Mouse (Mus musculus): ENCODE measurements around the gene Rab20. TPM values are rescaled to one million over a fixed set of nuclear protein-coding genes. Genes with fewer than 3 reads are reported as not detected.
A peak's percentile ranks its signal among the peaks of the same experiment; 100 is the strongest.

The Rab20 gene
- polyA plus RNA-seq, 1 experiment from 2014 or later, result 1.4 TPM

DNA sequence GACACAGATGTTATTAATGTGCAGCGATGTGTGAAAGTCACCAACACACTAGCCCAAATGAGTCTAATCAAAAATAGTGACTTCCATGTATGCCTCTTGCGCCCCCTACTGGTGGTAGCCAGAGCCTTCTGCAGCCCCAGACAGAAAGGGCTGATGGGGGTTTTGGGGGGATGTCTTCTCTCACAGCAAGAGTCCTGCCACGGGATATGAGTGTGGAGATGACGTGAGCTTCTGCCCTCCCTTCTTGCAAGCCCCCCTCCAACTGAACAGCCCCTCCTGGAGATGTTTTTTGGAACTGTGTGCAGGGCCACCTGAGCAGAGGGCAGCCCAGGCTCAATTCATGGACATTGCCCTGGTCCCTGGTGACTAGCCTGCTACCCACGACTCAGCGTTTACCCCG lies 7.6 kb upstream of the Rab20 start:
- H3K27ac ChIP-seq, result no peak overlapping the region
- no peak overlapping the region for H3K4me3 ChIP-seq (replicated peaks; ENCODE audit: low read length)
- H3K4me1 ChIP-seq (replicated peaks; ENCODE audit: control insufficient read depth, insufficient read depth, low read length), result no peaks in the 10 kb centered on the region
- peaks cover 8% of the 10 kb centered on the region; the same call in 1 of the 2 replicates for H3K27me3 ChIP-seq (ENCODE audit: control insufficient read depth, insufficient read depth, low read length)
- no peaks in the 10 kb centered on the region for H3K36me3 ChIP-seq (replicated peaks; ENCODE audit: control insufficient read depth, insufficient read depth)
- no peaks in the 10 kb centered on the region for H3K9me3 ChIP-seq (ENCODE audit: control insufficient read depth, low read length)
- no peak for ATAC-seq (ENCODE audit: low FRiP score)
- peak; percentile 83 for DNase-seq (ENCODE audit: low spot score)
- no peak overlapping the region for H3K4me2 ChIP-seq (replicated peaks)
- no peak overlapping the region for H3K9ac ChIP-seq
- WGBS, result 29% methylated on average over 7 of the region's 7 CpGs

DNA sequence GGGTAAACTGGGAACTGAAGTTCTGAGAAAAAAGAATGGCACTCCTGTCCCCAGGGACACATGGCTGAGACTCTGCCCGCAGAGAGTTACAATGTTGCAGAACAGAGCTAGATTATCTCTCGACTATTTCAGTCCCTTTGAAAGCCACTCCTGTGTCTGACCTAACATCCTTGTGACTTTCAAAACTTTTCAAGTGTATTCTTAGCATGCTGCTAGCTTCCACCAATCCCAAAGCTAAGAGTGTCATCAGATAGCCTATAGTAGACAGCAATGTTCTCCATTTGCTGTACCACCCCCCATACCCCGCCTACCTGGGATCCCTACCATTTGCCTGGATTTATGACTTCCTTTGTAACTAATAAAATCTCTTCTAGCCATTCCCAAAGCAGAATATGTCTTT lies 4.0 kb upstream of the Rab20 start:
- ATAC-seq (ENCODE audit: low FRiP score), result no peak
- Histone ChIP-seq H3K27ac (no peak overlapping the region), H3K9ac (no peak overlapping the region), H3K36me3 (replicated peaks; ENCODE audit: control insufficient read depth, insufficient read depth) (no peaks in the 10 kb centered on the region), H3K9me3 (ENCODE audit: control insufficient read depth, low read length) (no peaks in the 10 kb centered on the region), H3K27me3 (ENCODE audit: control insufficient read depth, insufficient read depth, low read length) (peaks cover 43% of the 10 kb centered on the region), H3K4me1 (replicated peaks; ENCODE audit: control insufficient read depth, insufficient read depth, low read length) (peaks cover 12% of the 10 kb centered on the region; the same call in 1 of the 2 replicates), H3K4me3 (replicated peaks; ENCODE audit: low read length) (no peak overlapping the region), H3K4me2 (replicated peaks) (no peak overlapping the region)
- WGBS, result 67% methylated on average over 3 of the region's 3 CpGs
- no peak for DNase-seq (ENCODE audit: low spot score)

DNA sequence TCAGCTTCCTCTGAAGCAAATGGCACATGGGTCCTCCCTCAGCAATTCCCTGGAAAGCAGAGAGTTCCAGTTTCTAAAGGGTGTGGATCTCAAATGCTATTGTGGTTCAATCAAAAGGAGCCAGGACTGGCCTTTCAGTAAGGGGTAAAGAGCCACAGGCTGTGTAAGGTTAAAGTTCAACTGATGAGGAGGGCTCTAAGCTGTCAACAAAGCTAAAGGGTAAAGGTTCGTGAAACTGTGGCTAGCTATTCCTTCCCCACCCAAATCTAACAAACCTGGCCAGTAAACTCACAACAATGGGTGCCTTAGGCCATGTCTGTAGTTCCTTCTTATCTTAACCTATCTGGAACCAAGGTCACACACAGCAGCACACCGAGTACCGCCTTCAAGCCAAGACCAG lies 3.4 kb upstream of the Rab20 start:
- ATAC-seq (ENCODE audit: low FRiP score) (no peak), DNase-seq (ENCODE audit: low spot score) (no peak)
- Histone ChIP-seq H3K27ac (no peak overlapping the region), H3K4me2 (replicated peaks) (no peak overlapping the region), H3K9ac (no peak overlapping the region), H3K4me3 (replicated peaks; ENCODE audit: low read length) (no peak overlapping the region), H3K27me3 (ENCODE audit: control insufficient read depth, insufficient read depth, low read length) (peaks cover 50% of the 10 kb centered on the region), H3K9me3 (ENCODE audit: control insufficient read depth, low read length) (no peaks in the 10 kb centered on the region), H3K4me1 (replicated peaks; ENCODE audit: control insufficient read depth, insufficient read depth, low read length) (peaks cover 12% of the 10 kb centered on the region; the same call in 1 of the 2 replicates), H3K36me3 (replicated peaks; ENCODE audit: control insufficient read depth, insufficient read depth) (no peaks in the 10 kb centered on the region)
- 48% methylated on average over 3 of the region's 3 CpGs for WGBS

DNA sequence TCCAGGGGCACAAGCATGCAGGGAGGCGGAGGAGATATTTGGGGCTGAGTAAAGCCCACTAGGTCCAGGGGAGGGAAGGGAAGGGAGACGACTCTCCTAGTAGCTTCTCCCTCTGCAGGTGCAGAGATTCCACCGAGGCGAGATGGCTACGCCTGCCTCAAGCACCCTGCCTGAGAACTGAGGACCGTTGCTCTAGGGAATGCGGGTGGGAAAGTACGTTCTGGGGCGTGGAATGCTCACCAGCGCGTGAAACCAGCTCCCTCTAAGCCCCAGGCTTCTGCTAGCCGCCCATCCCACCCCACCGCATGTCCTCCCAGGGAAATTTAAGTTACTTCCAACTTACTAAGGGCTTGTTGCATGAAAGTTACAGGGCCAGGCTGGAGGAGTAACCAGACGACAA lies 1.1 kb upstream of the Rab20 start:
- H3K36me3 ChIP-seq (replicated peaks; ENCODE audit: control insufficient read depth, insufficient read depth), result no peaks in the 10 kb centered on the region
- no peak overlapping the region for H3K4me2 ChIP-seq (replicated peaks)
- H3K27me3 ChIP-seq (ENCODE audit: control insufficient read depth, insufficient read depth, low read length), result peaks cover 71% of the 10 kb centered on the region
- ATAC-seq (ENCODE audit: low FRiP score), result no peak
- H3K27ac ChIP-seq, result no peak overlapping the region
- H3K9me3 ChIP-seq (ENCODE audit: control insufficient read depth, low read length), result no peaks in the 10 kb centered on the region
- H3K4me3 ChIP-seq (replicated peaks; ENCODE audit: low read length), result no peak overlapping the region
- H3K9ac ChIP-seq, result no peak overlapping the region
- WGBS, result 6% methylated on average over 14 of the region's 14 CpGs
- H3K4me1 ChIP-seq (replicated peaks; ENCODE audit: control insufficient read depth, insufficient read depth, low read length), result peaks cover 12% of the 10 kb centered on the region; the same call in 1 of the 2 replicates
- DNase-seq (ENCODE audit: low spot score), result no peak

DNA sequence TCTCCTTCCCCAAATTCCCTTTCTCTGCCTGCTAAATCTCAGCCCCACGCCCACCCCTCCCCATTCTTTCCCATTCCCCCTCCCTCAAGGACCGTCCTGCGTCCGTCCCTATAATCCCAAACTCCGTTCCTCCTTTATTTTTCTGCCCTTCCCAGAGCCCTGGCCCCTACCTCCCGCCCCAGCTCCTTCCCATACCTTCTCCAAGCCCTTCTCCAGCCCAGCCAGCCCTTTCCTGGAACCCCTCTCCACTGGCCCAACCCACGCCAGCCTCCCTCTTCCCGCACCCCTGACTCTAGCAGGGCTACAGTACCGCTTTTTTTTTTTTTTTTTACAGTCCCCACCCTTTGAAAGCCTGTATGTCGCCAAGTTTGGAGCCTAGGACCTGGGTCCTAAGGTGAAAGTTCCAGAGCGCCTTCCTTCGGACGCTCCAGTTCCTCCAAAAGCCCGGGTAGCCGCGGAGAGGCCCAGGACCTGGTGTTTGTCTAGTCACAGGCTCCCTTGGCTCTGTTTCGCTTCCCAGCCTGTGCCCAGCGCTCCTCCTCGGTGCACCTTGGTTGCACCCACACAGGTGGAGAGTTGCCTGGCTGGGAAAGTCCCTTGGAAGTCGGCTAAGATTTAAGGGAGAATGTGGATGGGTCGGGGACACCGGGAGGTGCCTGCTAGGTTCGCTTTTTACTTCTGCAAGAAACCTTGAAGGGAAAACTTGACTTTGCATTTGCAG lies 457 bp upstream of the Rab20 start:
- Histone ChIP-seq H3K4me2 (replicated peaks) (peak overlapping the region; percentile 87), H3K27me3 (ENCODE audit: control insufficient read depth, insufficient read depth, low read length) (peaks cover 78% of the 10 kb centered on the region), H3K9ac (no peak overlapping the region), H3K27ac (no peak overlapping the region), H3K4me3 (replicated peaks; ENCODE audit: low read length) (peak overlapping the region; percentile 42), H3K9me3 (ENCODE audit: control insufficient read depth, low read length) (no peaks in the 10 kb centered on the region), H3K4me1 (replicated peaks; ENCODE audit: control insufficient read depth, insufficient read depth, low read length) (peaks cover 12% of the 10 kb centered on the region; the same call in 1 of the 2 replicates), H3K36me3 (replicated peaks; ENCODE audit: control insufficient read depth, insufficient read depth) (no peaks in the 10 kb centered on the region)
- 2% methylated on average over 23 of the region's 23 CpGs for WGBS
- DNase-seq (ENCODE audit: low spot score) (no peak), ATAC-seq (ENCODE audit: low FRiP score) (peak; percentile 17; the same call in 1 of the 2 replicates)

DNA sequence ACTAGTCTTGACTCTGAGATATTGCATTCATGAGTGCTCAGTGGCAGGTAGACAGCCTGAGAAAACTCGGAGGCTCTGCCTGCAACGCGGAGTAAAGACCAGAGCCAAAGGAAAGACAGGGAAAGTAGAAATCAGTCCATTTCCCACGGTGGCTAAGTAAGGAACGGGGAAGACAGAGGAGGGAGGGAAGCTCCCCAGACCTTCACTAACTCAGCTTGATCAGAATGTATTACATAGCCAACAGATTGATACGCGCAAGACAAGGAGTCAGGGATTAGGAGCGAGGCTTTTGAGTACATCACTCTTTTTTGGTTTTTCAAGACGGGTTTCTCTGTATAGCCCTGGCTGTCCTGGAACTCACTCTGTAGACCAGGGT lies 1.3 kb downstream of the Rab20 start:
- ATAC-seq (ENCODE audit: low FRiP score) (no peak), DNase-seq (ENCODE audit: low spot score) (no peak)
- Histone ChIP-seq H3K9ac (no peak overlapping the region), H3K4me1 (replicated peaks; ENCODE audit: control insufficient read depth, insufficient read depth, low read length) (peaks cover 12% of the 10 kb centered on the region; the same call in 1 of the 2 replicates), H3K4me3 (replicated peaks; ENCODE audit: low read length) (peak overlapping the region; percentile 11; the same call in 1 of the 2 replicates), H3K36me3 (replicated peaks; ENCODE audit: control insufficient read depth, insufficient read depth) (no peaks in the 10 kb centered on the region), H3K27me3 (ENCODE audit: control insufficient read depth, insufficient read depth, low read length) (peaks cover 82% of the 10 kb centered on the region), H3K4me2 (replicated peaks) (peak overlapping the region; percentile 87), H3K9me3 (ENCODE audit: control insufficient read depth, low read length) (no peaks in the 10 kb centered on the region), H3K27ac (no peak overlapping the region)
- 5% methylated on average over 9 of the region's 9 CpGs for WGBS

DNA sequence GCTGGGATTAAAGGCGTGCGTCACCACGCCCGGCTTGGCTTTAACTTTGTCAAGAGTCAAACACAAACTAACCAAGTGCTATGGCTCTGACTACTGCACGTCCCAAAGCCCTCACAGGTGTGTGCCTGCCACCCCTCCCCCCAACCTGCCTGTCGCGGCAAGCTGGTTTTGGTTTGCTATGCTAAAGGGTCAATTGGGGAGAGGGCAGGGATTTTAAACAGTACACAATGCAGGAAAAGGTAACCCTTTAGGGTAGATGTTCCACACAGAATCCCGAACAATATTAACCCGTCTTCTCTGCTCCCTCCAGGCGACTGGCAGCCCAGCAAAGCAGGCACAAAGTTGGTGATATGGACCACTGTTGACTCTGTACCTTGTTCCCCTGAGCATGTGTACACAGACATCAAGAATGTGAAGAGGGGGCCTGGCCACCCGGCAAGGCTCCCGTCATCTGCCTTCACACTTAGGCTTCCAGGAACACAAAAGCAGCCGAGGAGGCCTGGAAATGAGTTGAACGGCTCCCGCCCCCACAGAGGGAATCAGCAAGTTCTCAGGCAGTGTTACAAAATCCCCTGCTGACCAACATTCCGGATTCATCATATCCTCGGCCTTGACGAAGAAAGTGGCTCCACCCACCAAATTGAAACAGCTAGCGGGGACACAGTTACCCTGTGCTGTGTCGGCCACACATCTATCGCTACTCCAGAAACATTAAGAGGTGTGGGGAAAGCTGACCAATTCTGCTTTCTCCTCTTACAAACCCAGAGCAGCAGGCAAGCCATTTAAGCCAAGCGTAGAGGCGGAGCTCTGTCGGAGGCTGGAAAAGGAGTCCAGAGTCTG lies 2.0 kb downstream of the Rab20 start:
- H3K27me3 ChIP-seq (ENCODE audit: control insufficient read depth, insufficient read depth, low read length), result peaks cover 77% of the 10 kb centered on the region
- peak overlapping the region; percentile 87 for H3K4me2 ChIP-seq (replicated peaks)
- H3K27ac ChIP-seq, result no peak overlapping the region
- H3K4me3 ChIP-seq (replicated peaks; ENCODE audit: low read length), result peak overlapping the region; percentile 11; the same call in 1 of the 2 replicates
- no peaks in the 10 kb centered on the region for H3K9me3 ChIP-seq (ENCODE audit: control insufficient read depth, low read length)
- no peak for ATAC-seq (ENCODE audit: low FRiP score)
- no peaks in the 10 kb centered on the region for H3K36me3 ChIP-seq (replicated peaks; ENCODE audit: control insufficient read depth, insufficient read depth)
- 6% methylated on average over 24 of the region's 24 CpGs for WGBS
- no peak overlapping the region for H3K9ac ChIP-seq
- H3K4me1 ChIP-seq (replicated peaks; ENCODE audit: control insufficient read depth, insufficient read depth, low read length), result peaks cover 12% of the 10 kb centered on the region; the same call in 1 of the 2 replicates
- no peak for DNase-seq (ENCODE audit: low spot score)

DNA sequence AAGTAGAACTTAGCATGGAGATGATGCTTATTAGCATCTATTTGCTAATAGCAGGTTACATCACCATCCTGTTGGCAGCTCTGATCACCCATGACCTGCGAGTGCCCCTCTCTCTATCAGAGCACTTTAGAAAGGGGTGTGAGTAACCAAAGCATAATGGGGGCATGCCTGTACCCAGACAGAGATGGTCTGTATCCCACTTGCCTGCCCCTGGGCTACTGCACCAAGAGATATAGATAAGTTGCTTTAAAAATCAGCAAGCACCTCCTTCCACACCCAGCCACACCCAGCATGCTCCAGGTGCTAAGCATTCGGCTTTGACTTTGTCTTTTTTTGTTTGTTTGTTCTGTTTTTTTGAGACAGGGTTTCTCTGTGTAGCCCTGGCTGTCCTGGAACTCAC lies 2.6 kb downstream of the Rab20 start:
- no peak for ATAC-seq (ENCODE audit: low FRiP score)
- Histone ChIP-seq H3K36me3 (replicated peaks; ENCODE audit: control insufficient read depth, insufficient read depth) (no peaks in the 10 kb centered on the region), H3K9ac (no peak overlapping the region), H3K9me3 (ENCODE audit: control insufficient read depth, low read length) (no peaks in the 10 kb centered on the region), H3K27me3 (ENCODE audit: control insufficient read depth, insufficient read depth, low read length) (peaks cover 73% of the 10 kb centered on the region), H3K27ac (no peak overlapping the region), H3K4me2 (replicated peaks) (no peak overlapping the region), H3K4me1 (replicated peaks; ENCODE audit: control insufficient read depth, insufficient read depth, low read length) (peaks cover 12% of the 10 kb centered on the region; the same call in 1 of the 2 replicates), H3K4me3 (replicated peaks; ENCODE audit: low read length) (no peak overlapping the region)
- DNase-seq (ENCODE audit: low spot score), result no peak
- 14% methylated on average over 2 of the region's 2 CpGs for WGBS

DNA sequence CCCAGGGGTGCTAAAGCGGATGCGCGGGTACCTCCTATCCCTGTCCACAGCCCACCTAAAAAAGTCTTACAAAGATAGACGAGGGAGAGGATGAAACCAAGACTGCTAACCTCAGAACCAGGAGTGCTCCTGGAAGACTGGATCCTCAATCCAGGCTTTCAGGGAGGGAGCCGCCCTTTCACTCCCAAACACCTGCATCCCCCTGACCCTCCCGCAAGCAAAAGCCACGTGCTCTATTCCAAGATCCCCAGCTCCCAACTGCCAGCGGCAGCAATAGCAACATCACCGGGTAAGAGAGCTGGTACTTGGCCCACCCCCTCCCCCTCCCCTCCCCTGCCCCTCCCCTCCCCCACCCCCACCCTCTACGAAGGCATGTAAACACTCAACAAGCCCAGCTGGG lies 3.1 kb downstream of the Rab20 start:
- Histone ChIP-seq H3K27ac (no peak overlapping the region), H3K4me1 (replicated peaks; ENCODE audit: control insufficient read depth, insufficient read depth, low read length) (peaks cover 12% of the 10 kb centered on the region; the same call in 1 of the 2 replicates), H3K4me2 (replicated peaks) (no peak overlapping the region), H3K4me3 (replicated peaks; ENCODE audit: low read length) (no peak overlapping the region), H3K27me3 (ENCODE audit: control insufficient read depth, insufficient read depth, low read length) (peaks cover 68% of the 10 kb centered on the region), H3K9me3 (ENCODE audit: control insufficient read depth, low read length) (no peaks in the 10 kb centered on the region), H3K9ac (no peak overlapping the region), H3K36me3 (replicated peaks; ENCODE audit: control insufficient read depth, insufficient read depth) (no peaks in the 10 kb centered on the region)
- 9% methylated on average over 9 of the region's 10 CpGs for WGBS
- ATAC-seq (ENCODE audit: low FRiP score) (no peak), DNase-seq (ENCODE audit: low spot score) (no peak)

All from hindbrain, embryonic 14.5 days (tissue).